Mouse (Mus musculus): ENCODE measurements around the gene Fam19a3.

GRCm38 (mm10) chr3:104817481-104817990 is 35.9 kb upstream of the Fam19a3 start:
- TF ChIP-seq MAX (IDR thresholded peaks at IDR 0.05; ENCODE audit: low read depth) (no peak), USF1 (IDR thresholded peaks at IDR 0.05; ENCODE audit: low read depth) (no peak), TCF3 (IDR thresholded peaks at IDR 0.05; ENCODE audit: insufficient read length, low read depth) (no peak), POLR2A (IDR thresholded peaks at IDR 0.05; ENCODE audit: insufficient read length, low read depth) (peak; percentile 49), E2F4 (IDR thresholded peaks at IDR 0.05; ENCODE audit: insufficient read depth) (no peak)
